Mouse (Mus musculus) frontal cortex, postnatal 25 days (tissue): ENCODE results near the gene Tmc6.

Source experiments
- DNase-seq, 2 experiments: peaks; one replicate each; pipeline ENCODE4 v3.0.0; 2022; ENCODE audit warnings: low spot score in 2 of 2

Gene Tmc6

DNA sequence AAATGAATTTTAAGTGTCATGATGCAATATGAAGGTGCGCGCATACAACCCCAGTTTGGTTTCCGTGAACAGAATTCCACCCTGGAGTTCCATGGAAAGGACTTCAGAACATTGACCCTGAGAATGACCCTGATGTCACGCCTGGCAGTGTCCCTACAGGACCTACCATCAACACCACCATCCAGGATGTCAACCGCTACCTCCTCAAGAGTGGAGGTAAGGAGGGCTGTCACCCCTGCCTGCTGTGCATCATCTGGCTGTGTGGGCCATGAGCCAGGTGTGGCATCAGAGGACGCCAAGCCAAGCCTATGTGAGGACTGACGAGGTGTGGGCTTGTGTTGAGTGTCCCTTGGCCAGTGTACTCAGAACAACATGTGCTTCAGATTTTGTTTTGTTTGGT is 26.1 kb downstream of the Tmc6 start:
- DNase-seq: no peak

DNA sequence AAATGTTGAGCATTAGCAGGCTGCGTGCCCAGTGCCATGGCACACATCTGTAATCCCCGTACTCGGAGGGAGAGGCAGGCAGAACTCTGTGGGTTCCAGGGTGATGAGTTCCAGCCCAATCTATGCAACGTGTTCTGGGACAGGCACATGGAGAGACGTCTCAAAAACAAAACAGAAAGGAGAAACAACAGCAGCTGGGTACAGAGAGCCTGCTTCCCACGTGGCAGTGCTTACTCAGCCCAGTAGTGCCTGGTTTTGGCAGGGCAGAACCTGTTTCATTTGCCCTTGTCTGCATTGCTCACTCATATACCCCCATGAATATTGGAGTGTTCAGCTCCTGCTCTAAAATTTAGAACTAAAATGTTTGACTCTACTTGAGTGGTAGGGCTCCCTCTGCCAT is 30.5 kb downstream of the Tmc6 start:
- DNase-seq: no peak

- no peak for DNase-seq
Measured at GRCm38 (mm10) chr11:117749414-117749813, 32.6 kb downstream of the Tmc6 start.

DNA sequence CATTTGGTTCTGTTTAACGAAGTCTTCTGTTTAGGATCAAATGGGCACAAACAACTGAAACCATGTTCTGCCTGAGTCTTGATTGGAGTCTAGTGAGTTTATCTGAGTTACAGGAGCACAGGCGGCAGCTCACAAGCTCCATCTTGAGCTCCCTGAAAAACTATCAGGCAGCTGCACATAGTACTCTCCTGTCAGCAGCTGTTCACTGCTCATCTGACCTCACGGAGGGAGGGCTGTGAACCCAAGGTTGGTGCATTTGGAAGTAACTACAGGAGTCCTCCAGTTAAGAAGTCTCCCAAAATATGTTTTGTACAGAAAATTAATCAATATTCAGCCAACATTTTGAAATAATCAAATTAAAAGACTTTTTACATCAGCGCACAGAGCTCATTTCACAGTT is 33.4 kb downstream of the Tmc6 start:
- no peak for DNase-seq

DNA sequence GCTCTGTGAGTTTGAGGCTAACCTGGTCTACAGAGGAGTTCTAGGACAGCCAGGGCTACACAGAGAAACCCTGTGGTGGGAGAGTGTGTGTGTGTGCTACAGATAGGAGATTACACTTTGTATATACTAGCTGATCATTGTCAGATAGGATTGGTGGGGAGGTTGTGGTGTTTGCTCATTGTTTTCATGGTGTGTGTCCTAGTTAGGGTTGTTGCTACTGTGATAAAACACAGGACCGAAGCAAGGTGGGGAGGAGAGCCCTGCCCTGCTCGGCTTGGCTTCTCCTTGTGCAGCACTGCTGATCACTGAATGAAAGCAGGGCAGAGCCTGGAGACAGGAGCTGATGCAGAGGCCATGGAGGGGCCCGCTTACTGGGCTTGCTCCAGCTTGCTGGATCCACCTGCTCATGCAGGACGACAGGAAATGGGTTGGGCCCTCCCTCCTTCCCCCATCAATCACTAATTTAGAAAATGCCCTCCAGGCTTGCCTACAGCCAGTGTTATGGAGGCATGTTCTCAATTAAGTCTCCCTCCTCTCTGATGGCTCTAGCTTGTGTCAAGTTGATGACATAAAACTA is 38.5 kb downstream of the Tmc6 start:
- no peak for DNase-seq

DNA sequence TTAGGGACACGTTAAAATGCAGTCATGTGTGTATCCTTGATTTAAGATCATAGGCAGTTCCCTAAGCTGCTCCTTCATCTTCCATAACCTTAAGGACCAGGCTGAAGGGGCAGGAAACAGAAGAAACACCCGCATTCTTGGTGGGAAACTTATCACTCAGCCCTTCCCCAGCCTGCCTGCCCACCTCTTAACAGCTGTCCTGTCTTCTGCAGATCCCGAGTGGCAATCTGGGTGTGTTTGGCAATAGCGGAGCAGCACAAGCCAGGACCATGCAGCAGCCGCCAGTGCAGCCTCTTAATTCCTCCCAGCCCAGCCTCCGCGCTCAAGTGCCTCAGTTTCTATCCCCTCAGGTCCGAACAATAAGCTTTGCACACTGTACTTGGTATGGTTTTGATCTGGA is 39.3 kb downstream of the Tmc6 start:
- DNase-seq: no peak

GRCm38 (mm10) chr11:117742243-117742642 is 39.8 kb downstream of the Tmc6 start:
- no peak for DNase-seq

- no peak for DNase-seq
Measured at GRCm38 (mm10) chr11:117741128-117741527, 40.9 kb downstream of the Tmc6 start.

DNA sequence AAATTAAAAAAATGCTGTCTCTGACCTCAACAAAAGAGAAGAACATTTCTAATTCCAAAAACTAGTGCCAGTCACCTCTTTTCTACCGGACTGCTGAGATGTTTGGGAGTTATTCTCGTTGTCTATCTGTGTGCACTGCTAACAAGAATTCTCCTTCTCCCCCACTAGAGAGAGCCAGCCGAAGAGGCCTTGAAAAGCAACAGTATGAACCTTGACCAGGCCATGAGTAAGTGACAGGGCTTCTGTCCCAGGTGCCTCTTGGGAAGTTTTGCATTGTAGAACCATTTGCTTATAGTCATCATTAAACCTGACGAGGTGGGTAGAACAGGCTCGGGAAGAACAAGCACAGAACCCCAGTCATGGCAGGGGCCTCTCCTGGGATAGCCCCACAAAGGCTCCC is 43.9 kb downstream of the Tmc6 start:
- no peak for DNase-seq

GRCm38 (mm10) chr11:117736037-117736689 is 45.8 kb downstream of the Tmc6 start:
- no peak for DNase-seq

DNA sequence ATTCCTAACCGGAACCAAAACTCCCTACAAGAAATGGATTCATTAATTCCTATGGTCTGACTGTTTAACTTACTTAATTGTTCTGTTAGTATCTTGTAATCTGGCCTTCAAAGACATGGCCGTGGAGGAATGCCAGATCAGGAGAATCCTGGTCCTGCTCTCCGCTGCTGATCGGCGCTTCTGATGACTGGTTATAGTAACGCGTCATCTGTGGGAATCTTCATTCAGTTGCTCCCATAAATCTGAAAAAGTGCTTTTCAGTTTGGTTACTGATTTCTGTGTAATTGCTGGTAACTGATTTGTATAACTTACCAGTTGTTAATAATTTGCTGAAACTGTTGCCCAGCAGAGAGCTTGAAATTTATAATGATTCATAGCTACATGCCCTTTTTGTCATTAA is 50.5 kb downstream of the Tmc6 start:
- DNase-seq: no peak

- no peak for DNase-seq
Measured at GRCm38 (mm10) chr11:117730490-117730838, 51.5 kb downstream of the Tmc6 start.

DNA sequence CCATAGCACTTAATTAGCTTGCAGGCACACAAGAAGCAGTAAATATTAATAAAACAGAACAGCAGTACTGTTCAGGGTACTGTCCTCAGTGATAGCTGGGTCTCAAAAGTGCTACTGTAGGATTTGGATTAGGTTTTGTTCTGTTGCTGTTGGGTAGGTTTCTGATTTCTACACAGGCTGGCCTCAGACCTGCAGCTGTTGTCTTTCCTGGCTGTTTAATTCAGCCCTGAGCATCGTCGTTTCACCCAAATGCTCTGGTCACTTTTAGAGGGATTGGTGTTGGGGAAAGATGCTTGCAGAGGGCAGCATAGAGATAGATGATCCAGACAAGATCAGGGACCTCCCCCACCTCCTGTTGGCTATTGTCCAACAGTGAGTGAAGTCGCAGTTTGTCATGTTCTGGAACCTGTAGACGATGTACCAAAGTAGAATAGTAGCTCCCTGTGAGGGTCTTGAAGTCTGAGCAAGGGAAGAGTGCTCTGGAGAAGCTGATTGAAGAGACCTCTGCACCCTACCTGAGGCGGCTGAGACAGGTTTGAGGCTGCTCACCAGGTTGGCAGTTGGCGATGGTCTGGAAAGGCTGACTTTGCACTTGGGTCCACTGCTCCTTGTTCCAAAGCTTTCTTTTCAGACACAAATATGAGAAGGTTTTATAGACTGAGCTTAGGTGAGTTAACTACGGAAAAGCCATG is 52.1 kb downstream of the Tmc6 start:
- DNase-seq: no peak

DNA sequence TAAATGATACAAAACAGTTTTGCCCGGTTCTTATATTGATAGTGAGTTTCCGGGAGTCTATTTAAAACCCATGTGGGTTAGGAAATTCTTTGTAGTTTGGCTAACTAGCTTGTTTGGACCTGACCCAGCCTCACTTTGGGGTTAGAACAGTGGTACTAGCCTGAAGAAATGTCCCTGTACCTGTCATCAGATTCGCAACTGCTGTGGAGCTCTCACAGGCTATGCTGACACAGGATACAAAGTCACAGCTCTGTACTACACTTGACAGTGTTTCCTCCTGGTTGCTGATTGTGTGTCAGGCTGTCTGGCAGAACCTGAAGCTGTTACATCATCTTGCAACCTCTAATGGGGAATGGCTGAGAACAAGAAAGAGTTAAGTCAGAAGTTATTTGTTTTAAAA is 52.7 kb downstream of the Tmc6 start:
- no peak for DNase-seq

- no peak for DNase-seq
Measured at GRCm38 (mm10) chr11:117728841-117729240, 53.2 kb downstream of the Tmc6 start.

DNA sequence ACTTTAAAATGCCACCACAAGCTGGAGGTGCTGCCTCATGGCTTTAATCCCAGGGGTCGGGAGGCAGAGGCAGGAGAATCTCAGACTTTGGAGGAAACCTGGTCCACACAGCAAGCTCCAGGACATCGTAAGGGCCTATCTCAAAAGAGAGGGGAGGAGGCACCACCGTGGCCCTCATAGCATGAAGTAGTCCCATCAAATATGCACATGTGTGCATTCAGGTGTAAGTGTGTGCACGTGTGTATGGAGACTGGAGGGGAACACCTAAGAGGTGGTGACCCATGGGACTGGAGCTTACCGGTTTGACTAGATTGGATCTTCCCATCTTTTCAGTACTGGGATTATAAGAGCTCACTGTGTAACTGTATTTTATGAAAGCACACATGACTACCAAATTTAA is 53.8 kb downstream of the Tmc6 start:
- no peak for DNase-seq

- DNase-seq: no peak
Measured at GRCm38 (mm10) chr11:117727031-117727430, 55.0 kb downstream of the Tmc6 start.

DNA sequence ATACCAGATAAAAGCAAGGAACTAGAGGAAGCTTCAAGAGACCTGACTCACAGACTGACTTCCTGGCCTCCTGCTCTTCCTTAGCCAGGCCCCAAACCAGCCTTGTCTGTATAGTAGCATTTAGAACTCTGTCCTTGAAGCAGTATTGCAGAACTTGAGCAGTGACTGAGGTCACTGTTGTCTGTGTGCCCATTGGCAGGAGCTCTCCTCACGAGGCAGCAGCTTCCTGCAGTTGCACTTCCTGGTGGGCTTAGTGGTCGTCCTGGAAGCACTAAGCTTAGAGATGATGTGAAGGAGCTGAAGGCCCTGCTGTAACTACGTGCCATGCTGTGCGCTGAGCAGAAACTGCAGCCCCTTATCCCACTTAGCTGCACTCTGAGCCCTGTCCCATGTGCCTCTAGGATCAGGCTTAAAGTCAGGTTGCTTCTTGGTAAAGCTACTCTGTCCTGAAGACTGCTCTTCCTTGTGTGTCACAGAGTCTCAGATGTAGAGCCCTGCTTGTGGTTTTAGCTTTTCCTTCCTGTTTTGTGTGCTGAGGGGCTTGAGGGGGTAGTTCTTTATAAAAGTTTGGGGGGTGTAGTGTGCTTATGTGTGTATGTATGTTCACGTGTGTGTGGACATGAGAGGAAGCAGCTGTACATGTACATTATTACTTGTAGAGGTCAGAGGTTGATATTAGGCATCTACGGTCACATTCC is 57.2 kb downstream of the Tmc6 start:
- DNase-seq: no peak

DNA sequence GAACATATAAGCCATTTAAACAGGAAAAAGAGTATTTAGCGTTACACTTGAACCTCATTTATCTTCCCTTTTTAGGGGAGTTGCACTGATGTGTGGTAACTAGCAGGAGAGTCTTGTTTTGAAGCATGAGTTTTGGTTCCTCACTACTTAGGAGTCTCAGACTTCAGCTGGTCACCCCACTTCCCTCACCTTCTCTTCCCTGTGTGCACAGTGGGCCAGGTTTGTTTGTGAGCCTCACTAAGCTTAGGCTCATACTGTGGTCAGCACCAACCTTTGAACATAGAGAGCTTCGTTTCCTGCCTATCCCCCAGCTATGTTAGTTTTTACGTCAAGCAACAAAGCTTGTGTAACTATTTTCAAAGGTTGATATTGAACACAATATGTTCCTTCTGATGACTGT is 63.2 kb downstream of the Tmc6 start:
- DNase-seq: no peak
